Mouse (Mus musculus): Measurements from ENCODE around the gene Mnx1.

Mnx1 gene

GRCm38 (mm10) chr5:29478208-29479197 lies at the start of gene Mnx1:
TSS of gene Mnx1 (minus strand) at chr5:29478470.
- no peak for DNase-seq (ENCODE audit: low read depth, low spot score)

- no peak for DNase-seq (ENCODE audit: low read depth, low spot score)
These were observed 38.2 kb upstream of the Mnx1 start for GRCm38 (mm10) chr5:29516432-29516831.

GRCm38 (mm10) chr5:29515888-29516287 lies 37.6 kb upstream of the Mnx1 start:
- DNase-seq (ENCODE audit: low read depth, low spot score): no peak

GRCm38 (mm10) chr5:29507013-29507412 lies 28.7 kb upstream of the Mnx1 start:
- no peak for DNase-seq (ENCODE audit: low read depth, low spot score)

GRCm38 (mm10) chr5:29487321-29487720 lies 9.1 kb upstream of the Mnx1 start:
- no peak for DNase-seq (ENCODE audit: low read depth, low spot score)

GRCm38 (mm10) chr5:29485941-29486320 lies 7.7 kb upstream of the Mnx1 start:
- no peak for DNase-seq (ENCODE audit: low read depth, low spot score)

- DNase-seq (ENCODE audit: low read depth, low spot score): no peak
These were observed 7.0 kb upstream of the Mnx1 start for GRCm38 (mm10) chr5:29484965-29485940.

- DNase-seq (ENCODE audit: low read depth, low spot score): no peak
These were observed 5.5 kb upstream of the Mnx1 start for GRCm38 (mm10) chr5:29483801-29484200.

- no peak for DNase-seq (ENCODE audit: low read depth, low spot score)
These were observed 926 bp upstream of the Mnx1 start for GRCm38 (mm10) chr5:29479198-29479593.

- DNase-seq (ENCODE audit: low read depth, low spot score): no peak
These were observed 629 bp downstream of the Mnx1 start for GRCm38 (mm10) chr5:29477474-29478207.

- no peak for DNase-seq (ENCODE audit: low read depth, low spot score)
These were observed 2.2 kb downstream of the Mnx1 start for GRCm38 (mm10) chr5:29476021-29476420.

GRCm38 (mm10) chr5:29475556-29475955 lies 2.7 kb downstream of the Mnx1 start:
- DNase-seq (ENCODE audit: low read depth, low spot score): no peak

GRCm38 (mm10) chr5:29475041-29475440 lies 3.2 kb downstream of the Mnx1 start:
- DNase-seq (ENCODE audit: low read depth, low spot score): no peak

- DNase-seq (ENCODE audit: low read depth, low spot score): no peak
These were observed 3.9 kb downstream of the Mnx1 start for GRCm38 (mm10) chr5:29474246-29474960.

GRCm38 (mm10) chr5:29473551-29474245 lies 4.6 kb downstream of the Mnx1 start:
- DNase-seq (ENCODE audit: low read depth, low spot score): no peak

GRCm38 (mm10) chr5:29471855-29472665 lies 6.2 kb downstream of the Mnx1 start:
- DNase-seq (ENCODE audit: low read depth, low spot score): no peak

- DNase-seq (ENCODE audit: low read depth, low spot score): no peak
These were observed 6.9 kb downstream of the Mnx1 start for GRCm38 (mm10) chr5:29471396-29471795.

GRCm38 (mm10) chr5:29470851-29471394 lies 7.3 kb downstream of the Mnx1 start:
- no peak for DNase-seq (ENCODE audit: low read depth, low spot score)

- no peak for DNase-seq (ENCODE audit: low read depth, low spot score)
These were observed 8.0 kb downstream of the Mnx1 start for GRCm38 (mm10) chr5:29470271-29470670.

Data from forelimb bud, embryonic 11.5 days (tissue).